Mouse (Mus musculus) midbrain, embryonic 14.5 days (tissue): ENCODE results near the gene Ankrd13a. TPM values are rescaled to one million over a fixed set of nuclear protein-coding genes. Genes with fewer than 3 reads are reported as not detected.

Experiments
- ATAC-seq: fragments of 200-750 bp; cut with Nextera tagmentation; 2 replicates; pipeline ENCODE4 v1.8.0; 2017; ENCODE audit warnings: moderate number of reproducible peaks, moderate library complexity; ENCODE audit not compliant: low FRiP score, low TSS enrichment
- DNase-seq: peaks from one replicate; pipeline ENCODE4 v3.0.0-alpha.2; 2015
- H3K27ac ChIP-seq: fragments of 300-500 bp; sonication (generic); replicated peaks from 2 replicates; pipeline ENCODE4 v1.5.1; 2014; ENCODE audit warnings: mild to moderate bottlenecking, low read depth, low read length, moderate library complexity
- H3K27me3 ChIP-seq: fragments of 300-500 bp; sonication (generic); 2 replicates; pipeline ENCODE4 v1.6.1; 2014; ENCODE audit warnings: low read length, control low read depth, mixed read lengths; ENCODE audit not compliant: control insufficient read depth, insufficient read depth
- H3K36me3 ChIP-seq: fragments of 300-500 bp; sonication (generic); 2 replicates; pipeline ENCODE4 v1.6.1; 2014; ENCODE audit warnings: low read length, control low read depth; ENCODE audit not compliant: control insufficient read depth, insufficient read depth
- H3K4me1 ChIP-seq: fragments of 300-500 bp; sonication (generic); 2 replicates; pipeline ENCODE4 v1.6.1; 2014; ENCODE audit warnings: mild to moderate bottlenecking, antibody characterized with exemption, low read length, control low read depth; ENCODE audit not compliant: control insufficient read depth, insufficient read depth
- H3K4me2 ChIP-seq: fragments of 300-500 bp; sonication (generic); 2 replicates; pipeline ENCODE4 v1.6.1; 2014; ENCODE audit warnings: mild to moderate bottlenecking, low read length, moderate library complexity
- H3K4me3 ChIP-seq: fragments of 300-500 bp; sonication (generic); replicated peaks from 2 replicates; pipeline ENCODE4 v1.5.1; 2014; ENCODE audit warnings: low read depth, low read length
- H3K9ac ChIP-seq: fragments of 300-500 bp; sonication (generic); replicated peaks from 2 replicates; pipeline ENCODE4 v1.6.1; 2014; ENCODE audit warnings: mild to moderate bottlenecking, low read length, moderate library complexity
- H3K9me3 ChIP-seq: fragments of 300-500 bp; sonication (generic); 2 replicates; pipeline ENCODE4 v1.6.1; 2016; ENCODE audit warnings: low read length, control low read depth, mixed read lengths; ENCODE audit not compliant: control insufficient read depth
- WGBS: fragments of 180-500 bp; shearing (Covaris S2); extraction: QIAGEN DNeasy Blood & Tissue Kit; methylation state at CpG from one replicate; pipeline ENCODE4 v1.1.7; 2014; 5-methylcytosine and 5-hydroxymethylcytosine counted together
- polyA plus RNA-seq: library from polyadenylated mRNA; unstranded; fragments of >200 nt; fragmentation: Nextera tagmentation; extraction: Ambion mirVana; gene quantifications from 2 replicates; pipeline ENCODE4 v1.2.1, GENCODE M21; 2014

Gene Ankrd13a
- polyA plus RNA-seq, 1 experiment from 2014 or later: 48.5 TPM

DNA sequence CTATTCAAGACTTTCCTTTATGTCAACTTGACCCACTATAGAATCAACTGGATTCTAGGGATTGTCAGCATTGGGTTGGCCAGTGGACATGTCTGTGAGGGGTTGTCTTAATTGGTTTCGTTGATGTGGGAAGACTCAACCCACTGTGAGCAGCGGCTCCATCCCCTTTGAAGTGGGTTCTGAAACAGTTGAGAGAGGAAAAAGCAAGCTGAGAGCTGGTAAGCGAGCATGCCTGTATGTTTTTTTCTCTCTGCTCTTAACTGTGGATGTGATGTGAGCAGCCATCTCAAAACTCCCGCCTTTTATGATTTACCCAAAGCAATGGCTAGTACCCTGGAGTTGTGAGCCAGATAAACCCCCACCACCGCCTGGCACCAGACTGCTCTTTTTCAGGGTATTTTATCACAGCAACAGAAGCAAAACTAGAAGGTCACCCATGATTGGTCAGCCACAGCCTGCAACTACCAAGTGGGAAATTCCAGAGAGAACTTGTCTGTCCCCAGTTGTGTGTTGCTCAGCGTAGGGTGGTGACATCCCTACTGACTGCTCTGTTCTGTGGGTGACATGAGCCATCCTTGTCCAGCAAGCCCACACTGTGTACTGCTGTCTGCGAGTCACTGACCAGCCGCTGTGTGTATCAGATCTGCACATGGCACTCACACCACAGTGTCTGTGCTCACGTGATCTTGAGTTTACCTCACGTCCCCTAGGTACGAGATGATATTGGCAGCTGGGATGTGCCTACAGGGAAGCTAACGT is 9.1 kb downstream of the Ankrd13a start:
- Histone ChIP-seq H3K9me3 (no peaks in the 10 kb centered on the region), H3K4me2 (no peak overlapping the region), H3K4me3 (no peak overlapping the region), H3K36me3 (peaks cover 27% of the 10 kb centered on the region), H3K9ac (no peak overlapping the region), H3K27me3 (no peaks in the 10 kb centered on the region), H3K4me1 (no peaks in the 10 kb centered on the region), H3K27ac (no peak overlapping the region)
- 89% methylated on average over 12 of the region's 12 CpGs for WGBS
- ATAC-seq (no peak), DNase-seq (no peak)

GRCm38 (mm10) chr5:114784622-114785165 is 10.2 kb downstream of the Ankrd13a start:
- 84% methylated on average over 16 of the region's 16 CpGs for WGBS
- Histone ChIP-seq H3K4me3 (no peak overlapping the region), H3K27ac (no peak overlapping the region), H3K4me1 (no peaks in the 10 kb centered on the region), H3K27me3 (no peaks in the 10 kb centered on the region), H3K9ac (no peak overlapping the region), H3K36me3 (peaks cover 38% of the 10 kb centered on the region), H3K4me2 (no peak overlapping the region), H3K9me3 (no peaks in the 10 kb centered on the region)
- DNase-seq (no peak), ATAC-seq (no peak)

- no peaks in the 10 kb centered on the region for H3K4me1 ChIP-seq
- no peak overlapping the region for H3K4me3 ChIP-seq
- no peaks in the 10 kb centered on the region for H3K9me3 ChIP-seq
- H3K27ac ChIP-seq: no peak overlapping the region
- H3K4me2 ChIP-seq: no peak overlapping the region
- no peak for DNase-seq
- ATAC-seq: no peak
- no peak overlapping the region for H3K9ac ChIP-seq
- WGBS: 80% methylated on average over 5 of the region's 5 CpGs
- no peaks in the 10 kb centered on the region for H3K27me3 ChIP-seq
- H3K36me3 ChIP-seq: peaks cover 39% of the 10 kb centered on the region
Measured at GRCm38 (mm10) chr5:114785196-114785595, 10.7 kb downstream of the Ankrd13a start.

- Histone ChIP-seq H3K9me3 (no peaks in the 10 kb centered on the region), H3K4me3 (no peak overlapping the region), H3K27me3 (no peaks in the 10 kb centered on the region), H3K4me2 (no peak overlapping the region), H3K4me1 (peaks cover 18% of the 10 kb centered on the region), H3K27ac (no peak overlapping the region), H3K36me3 (peaks cover 71% of the 10 kb centered on the region), H3K9ac (no peak overlapping the region)
- ATAC-seq (no peak), DNase-seq (no peak)
- 62% methylated on average over 7 of the region's 7 CpGs for WGBS
Measured at GRCm38 (mm10) chr5:114793317-114793716, 18.8 kb downstream of the Ankrd13a start.

DNA sequence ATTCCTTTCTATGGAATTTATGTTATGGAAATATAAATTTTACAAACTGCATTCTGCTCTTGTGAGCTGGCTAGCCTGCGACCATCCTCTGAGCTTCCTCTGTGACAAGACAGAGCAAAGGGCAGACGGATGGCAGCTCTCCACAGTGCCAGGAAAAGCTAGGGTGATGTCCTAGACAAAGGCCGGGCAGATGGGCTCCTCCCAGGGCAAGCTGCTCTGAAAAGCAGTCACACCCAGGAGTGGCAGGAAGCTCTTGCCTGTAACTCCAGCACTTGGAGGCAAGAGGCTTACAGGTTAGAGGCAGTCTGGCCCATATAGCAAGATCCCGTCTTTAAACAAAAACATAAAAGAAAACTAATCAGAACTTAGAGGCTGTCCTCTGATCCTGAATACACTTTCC is 20.1 kb downstream of the Ankrd13a start:
- no peaks in the 10 kb centered on the region for H3K27me3 ChIP-seq
- no peak overlapping the region for H3K27ac ChIP-seq
- ATAC-seq (no peak), DNase-seq (no peak)
- no peak overlapping the region for H3K9ac ChIP-seq
- 74% methylated on average over 4 of the region's 4 CpGs for WGBS
- H3K4me2 ChIP-seq: no peak overlapping the region
- no peak overlapping the region for H3K4me3 ChIP-seq
- peaks cover 18% of the 10 kb centered on the region for H3K4me1 ChIP-seq
- no peaks in the 10 kb centered on the region for H3K9me3 ChIP-seq
- H3K36me3 ChIP-seq: peaks cover 71% of the 10 kb centered on the region

GRCm38 (mm10) chr5:114795231-114795630 is 20.8 kb downstream of the Ankrd13a start:
- ATAC-seq (no peak), DNase-seq (no peak)
- WGBS: 39% methylated on average over 9 of the region's 9 CpGs
- H3K4me2 ChIP-seq: no peak overlapping the region; the same call in 1 of the 2 replicates
- H3K9ac ChIP-seq: no peak overlapping the region; the same call in 1 of the 2 replicates
- H3K27ac ChIP-seq: no peak overlapping the region
- no peaks in the 10 kb centered on the region for H3K9me3 ChIP-seq
- no peak overlapping the region for H3K4me3 ChIP-seq
- peaks cover 18% of the 10 kb centered on the region for H3K4me1 ChIP-seq
- peaks cover 75% of the 10 kb centered on the region for H3K36me3 ChIP-seq
- no peaks in the 10 kb centered on the region for H3K27me3 ChIP-seq

- peak overlapping the region; percentile 58; the same call in 1 of the 2 replicates for H3K4me2 ChIP-seq
- no peaks in the 10 kb centered on the region for H3K9me3 ChIP-seq
- H3K27ac ChIP-seq: no peak overlapping the region
- no peak overlapping the region for H3K4me3 ChIP-seq
- peaks cover 18% of the 10 kb centered on the region for H3K4me1 ChIP-seq
- no peaks in the 10 kb centered on the region for H3K27me3 ChIP-seq
- no peak for ATAC-seq
- H3K9ac ChIP-seq: peak overlapping the region; percentile 34; the same call in 1 of the 2 replicates
- no peak for DNase-seq
- WGBS: 44% methylated on average over 9 of the region's 9 CpGs
- H3K36me3 ChIP-seq: peaks cover 79% of the 10 kb centered on the region
Measured at GRCm38 (mm10) chr5:114795653-114796052, 21.2 kb downstream of the Ankrd13a start.

DNA sequence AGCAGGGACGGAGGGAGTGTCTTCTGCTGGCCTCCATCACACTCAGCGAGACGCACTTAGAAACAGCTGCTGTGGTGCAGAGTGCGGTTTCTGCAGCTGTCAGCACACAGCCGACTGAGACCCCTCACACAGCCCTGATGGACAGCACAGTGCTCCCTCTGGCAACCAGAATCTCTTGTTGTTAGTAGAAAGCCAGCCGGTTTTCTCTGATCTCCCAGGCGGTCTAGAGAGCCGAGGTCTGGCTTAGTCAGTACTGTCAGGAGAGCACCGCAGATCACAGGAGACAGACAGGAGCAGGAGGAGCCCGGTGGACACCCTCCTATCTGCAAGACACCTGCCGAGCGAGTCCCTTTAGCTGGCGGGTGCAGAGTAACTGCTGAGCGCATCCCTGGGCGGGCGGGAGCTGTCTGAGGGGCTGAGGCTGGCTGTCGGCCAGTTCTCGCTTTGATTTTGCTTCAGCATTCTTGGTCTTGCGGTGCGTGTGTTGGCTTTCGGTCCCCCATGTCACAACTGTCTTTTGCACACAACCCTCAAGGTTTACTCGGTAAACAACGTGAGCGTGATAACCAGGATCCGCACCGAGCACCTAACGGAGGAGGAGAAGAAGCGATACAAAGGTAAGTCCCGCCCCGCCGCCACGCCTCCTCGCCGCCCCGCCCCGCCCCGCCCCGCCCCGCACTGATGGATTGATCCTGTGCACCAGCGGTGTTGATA is 22.0 kb downstream of the Ankrd13a start:
- WGBS: 4% methylated on average over 40 of the region's 40 CpGs
- H3K36me3 ChIP-seq: peaks cover 79% of the 10 kb centered on the region

More for the DNA sequence above, 22.0 kb downstream of the Ankrd13a start:
- Histone ChIP-seq H3K27ac (peak overlapping the region; percentile 76), H3K4me2 (peak overlapping the region; percentile 58), H3K9me3 (no peaks in the 10 kb centered on the region), H3K27me3 (no peaks in the 10 kb centered on the region), H3K4me3 (peak overlapping the region; percentile 27), H3K9ac (peak overlapping the region; percentile 34; the same call in 1 of the 2 replicates), H3K4me1 (peaks cover 18% of the 10 kb centered on the region)
- DNase-seq (peak; percentile 71), ATAC-seq (peak; percentile 58; the same call in 1 of the 2 replicates)
